Mouse (Mus musculus): Measurements from ENCODE around the gene Skiv2l. TPM values are rescaled to one million over a fixed set of nuclear protein-coding genes. Genes with fewer than 3 reads are reported as not detected.

Gene Skiv2l
- 10 to 100 TPM; 22.6 to 24.5 TPM for total RNA-seq (2021)

GRCm38 (mm10) chr17:34849722-34850516 is at the start of gene Skiv2l, which contains the start of gene Nelfe:
Gene Skiv2l, minus strand, starts transcription at chr17:34850210.
Gene Nelfe, plus strand, starts transcription at chr17:34850391.
- intact Hi-C loops (cut with DNase I) = loop anchor here (1.0 to 5.0 kb wide), 3 partner anchors 13 to 135 kb away; partner anchors contain the start of genes Dxo and Neu1
- peak; percentile 97 to 98 for DNase-seq

- intact Hi-C loops (cut with DNase I) = loop anchor here (2.0 to 10.0 kb wide), 4 partner anchors 32 to 346 kb away; partner anchors contain the start of genes Ddx39b and Neu1
Observed at GRCm38 (mm10) chr17:34899053-34899889, 49.3 kb upstream of the Skiv2l start.

GRCm38 (mm10) chr17:34898706-34899052 is 48.7 kb upstream of the Skiv2l start:
- intact Hi-C loops (cut with DNase I) = loop anchor here (2.0 to 10.0 kb wide), 4 partner anchors 32 to 346 kb away; partner anchors contain the start of genes Ddx39b and Neu1

More at GRCm38 (mm10) chr17:34899053-34899889, 49.3 kb upstream of the Skiv2l start:
- DNase-seq = peak; percentile 50 to 71

GRCm38 (mm10) chr17:34898160-34898586 is 48.2 kb upstream of the Skiv2l start, which contains the start of the genes C2 and Ehmt2:
Gene C2, minus strand, starts transcription at chr17:34898265.
Gene Ehmt2, plus strand, starts transcription at chr17:34898469.
- peak; percentile 79 to 89 for DNase-seq
- intact Hi-C loops (cut with DNase I) = loop anchor here (2.0 to 10.0 kb wide), 4 partner anchors 33 to 347 kb away; partner anchors contain the start of genes Ddx39b and Neu1

More at GRCm38 (mm10) chr17:34898706-34899052, 48.7 kb upstream of the Skiv2l start:
- no peak for DNase-seq

GRCm38 (mm10) chr17:34897373-34898159 is 47.6 kb upstream of the Skiv2l start:
- DNase-seq = no peak
- intact Hi-C loops (cut with DNase I) = loop anchor here (2.0 to 10.0 kb wide), 4 partner anchors 33 to 347 kb away; partner anchors contain the start of genes Ddx39b and Neu1

- intact Hi-C loops (cut with DNase I) = loop anchor here (5.0 to 10.0 kb wide), 2 partner anchors 289 to 348 kb away; partner anchors contain the start of gene Ddx39b
- DNase-seq = no peak
Observed at GRCm38 (mm10) chr17:34896366-34896765, 46.4 kb upstream of the Skiv2l start.

- intact Hi-C loops (cut with DNase I) = loop anchor here (5.0 to 10.0 kb wide), 2 partner anchors 288 to 349 kb away; partner anchors contain the start of gene Ddx39b
- DNase-seq = no peak
Observed at GRCm38 (mm10) chr17:34895724-34896123, 45.7 kb upstream of the Skiv2l start.

GRCm38 (mm10) chr17:34894801-34895530 is 45.0 kb upstream of the Skiv2l start:
- peak; percentile 62 to 66 for DNase-seq
- intact Hi-C loops (cut with DNase I) = loop anchor here (5.0 to 10.0 kb wide), 3 partner anchors 288 to 898 kb away; partner anchors contain the start of gene Ddx39b

GRCm38 (mm10) chr17:34894074-34894597 is 44.1 kb upstream of the Skiv2l start:
- DNase-seq = peak; percentile 93 to 94
- intact Hi-C loops (cut with DNase I) = loop anchor here (5.0 to 10.0 kb wide), 2 partner anchors 351 to 897 kb away; partner anchors contain the start of gene Ddx39b

- intact Hi-C loops (cut with DNase I) = loop anchor here (2.0 to 10.0 kb wide), 3 partner anchors 36 to 896 kb away; partner anchors contain the start of gene Ddx39b
- DNase-seq = no peak
Observed at GRCm38 (mm10) chr17:34893072-34893824, 43.2 kb upstream of the Skiv2l start.

GRCm38 (mm10) chr17:34891377-34891776 is 41.4 kb upstream of the Skiv2l start:
- DNase-seq = no peak
- intact Hi-C loops (cut with DNase I) = loop anchor here (5.0 to 10.0 kb wide), 2 partner anchors 353 to 894 kb away; partner anchors contain the start of gene Ddx39b

GRCm38 (mm10) chr17:34890074-34890743 is 40.2 kb upstream of the Skiv2l start:
- intact Hi-C loops (cut with DNase I) = loop anchor here (5.0 to 10.0 kb wide), 2 partner anchors 355 to 893 kb away; partner anchors contain the start of gene Ddx39b
- no peak for DNase-seq

- intact Hi-C loops (cut with DNase I) = no loop called here
Observed at GRCm38 (mm10) chr17:34887942-34888341, 37.9 kb upstream of the Skiv2l start.

GRCm38 (mm10) chr17:34885615-34886014 is 35.6 kb upstream of the Skiv2l start:
- intact Hi-C loops (cut with DNase I) = no loop called here

More at GRCm38 (mm10) chr17:34887942-34888341, 37.9 kb upstream of the Skiv2l start:
- no peak for DNase-seq

GRCm38 (mm10) chr17:34884704-34885103 is 34.7 kb upstream of the Skiv2l start:
- no peak for DNase-seq
- intact Hi-C loops (cut with DNase I) = no loop called here

More at GRCm38 (mm10) chr17:34885615-34886014, 35.6 kb upstream of the Skiv2l start:
- no peak for DNase-seq

- no peak for DNase-seq
- intact Hi-C loops (cut with DNase I) = no loop called here
Observed at GRCm38 (mm10) chr17:34883332-34883731, 33.3 kb upstream of the Skiv2l start.

Data from heart, postnatal 36 days (tissue).